Mouse (Mus musculus) kidney, adult 8-10 months (tissue): ENCODE results near the gene Cyp2e1.

Experiments
- DNase-seq, 2 experiments: peaks; one replicate each; pipeline ENCODE4 v3.0.0; 2022

The Cyp2e1 gene

GRCm38 (mm10) chr7:140763447-140764020 is at the start of gene Cyp2e1:
Gene Cyp2e1, plus strand, starts transcription at chr7:140763739.
- DNase-seq: peak; percentile 85 to 86

GRCm38 (mm10) chr7:140717155-140718055 is 46.1 kb upstream of the Cyp2e1 start:
- DNase-seq: peak in 1 of 2 experiments; percentile 8

GRCm38 (mm10) chr7:140721095-140721494 is 42.4 kb upstream of the Cyp2e1 start:
- peak; percentile 5 to 20 for DNase-seq

- DNase-seq: no peak
Observed at GRCm38 (mm10) chr7:140725558-140725957, 38.0 kb upstream of the Cyp2e1 start.

- DNase-seq: peak in 1 of 2 experiments; percentile 15
Observed at GRCm38 (mm10) chr7:140733162-140733561, 30.4 kb upstream of the Cyp2e1 start.

- DNase-seq: no peak
Observed at GRCm38 (mm10) chr7:140747402-140747801, 16.1 kb upstream of the Cyp2e1 start.

GRCm38 (mm10) chr7:140748116-140748826 is 15.3 kb upstream of the Cyp2e1 start:
- DNase-seq: no peak

GRCm38 (mm10) chr7:140748827-140749160 is 14.7 kb upstream of the Cyp2e1 start:
- DNase-seq: no peak

GRCm38 (mm10) chr7:140754556-140754955 is 9.0 kb upstream of the Cyp2e1 start:
- DNase-seq: no peak

- DNase-seq: no peak
Observed at GRCm38 (mm10) chr7:140756151-140756854, 7.2 kb upstream of the Cyp2e1 start.

- no peak for DNase-seq
Observed at GRCm38 (mm10) chr7:140760647-140761046, 2.9 kb upstream of the Cyp2e1 start.

GRCm38 (mm10) chr7:140765391-140765790 is 1.9 kb downstream of the Cyp2e1 start:
- peak in 1 of 2 experiments; percentile 29 for DNase-seq

GRCm38 (mm10) chr7:140765888-140766739 is 2.6 kb downstream of the Cyp2e1 start:
- DNase-seq: no peak

GRCm38 (mm10) chr7:140780548-140780947 is 17.0 kb downstream of the Cyp2e1 start:
- DNase-seq: no peak

GRCm38 (mm10) chr7:140787406-140788052 is 24.0 kb downstream of the Cyp2e1 start, which contains the start of gene Syce1:
Gene Syce1, minus strand, starts transcription at chr7:140787852.
- no peak for DNase-seq

- no peak for DNase-seq
Observed at GRCm38 (mm10) chr7:140788053-140788435, 24.5 kb downstream of the Cyp2e1 start.

- no peak for DNase-seq
Observed at GRCm38 (mm10) chr7:140793541-140793940, 30.0 kb downstream of the Cyp2e1 start.

GRCm38 (mm10) chr7:140797619-140798018 is 34.1 kb downstream of the Cyp2e1 start:
- DNase-seq: no peak

GRCm38 (mm10) chr7:140798212-140798611 is 34.7 kb downstream of the Cyp2e1 start:
- DNase-seq: no peak

GRCm38 (mm10) chr7:140802629-140803028 is 39.1 kb downstream of the Cyp2e1 start:
- peak; percentile 66 to 72 for DNase-seq

GRCm38 (mm10) chr7:140805704-140806103 is 42.2 kb downstream of the Cyp2e1 start:
- DNase-seq: peak; percentile 70 to 84
